Mouse (Mus musculus) lung, postnatal 0 days (tissue): ENCODE results near the gene Slc16a6. TPM values are rescaled to one million over a fixed set of nuclear protein-coding genes. Genes with fewer than 3 reads are reported as not detected.

Experiments
- ATAC-seq: fragments of 200-750 bp; cut with Nextera tagmentation; 2 replicates; pipeline ENCODE4 v1.8.0; 2017; ENCODE audit warnings: moderate library complexity
- DNase-seq: peaks from one replicate; pipeline ENCODE4 v3.0.0-alpha.2; 2016; ENCODE audit warnings: low spot score
- H3K27ac ChIP-seq: fragments of 300-500 bp; sonication (generic); 2 replicates; pipeline ENCODE4 v1.5.1; 2014; ENCODE audit warnings: antibody characterized with exemption, mild to moderate bottlenecking, low read length, mixed read lengths
- H3K27me3 ChIP-seq: fragments of 300-500 bp; sonication (generic); replicated peaks from 2 replicates; pipeline ENCODE4 v1.6.1; 2014; ENCODE audit warnings: low read length, mixed read lengths; ENCODE audit not compliant: insufficient read depth
- H3K36me3 ChIP-seq: fragments of 300-500 bp; sonication (generic); 2 replicates; pipeline ENCODE4 v1.6.1; 2014; ENCODE audit warnings: low read length, mixed read lengths; ENCODE audit not compliant: insufficient read depth
- H3K4me1 ChIP-seq: fragments of 300-500 bp; sonication (generic); 2 replicates; pipeline ENCODE4 v1.6.1; 2014; ENCODE audit warnings: antibody characterized with exemption, low read depth, low read length, mixed read lengths; ENCODE audit not compliant: insufficient read depth
- H3K4me2 ChIP-seq: fragments of 300-500 bp; sonication (generic); replicated peaks from 2 replicates; pipeline ENCODE4 v1.6.1; 2014; ENCODE audit warnings: low read depth, mild to moderate bottlenecking, low read length, moderate library complexity, mixed read lengths
- H3K4me3 ChIP-seq: fragments of 300-500 bp; sonication (generic); 2 replicates; pipeline ENCODE4 v1.5.1; 2014; ENCODE audit warnings: low read depth, low read length
- H3K9ac ChIP-seq: fragments of 300-500 bp; sonication (generic); replicated peaks from 2 replicates; pipeline ENCODE4 v1.6.1; 2014; ENCODE audit warnings: low read depth, mild to moderate bottlenecking
- H3K9me3 ChIP-seq: fragments of 300-500 bp; sonication (generic); 2 replicates; pipeline ENCODE4 v1.6.1; 2016; ENCODE audit warnings: low read length, mixed read lengths
- CTCF ChIP-seq: IDR thresholded peaks from 2 replicates; pipeline ENCODE4 v1.5.1; 2016; ENCODE audit warnings: antibody characterized with exemption, mild to moderate bottlenecking
- EP300 ChIP-seq: IDR thresholded peaks from 2 replicates; pipeline ENCODE4 v1.6.1; 2016; ENCODE audit warnings: antibody characterized with exemption, mild to moderate bottlenecking, control low read depth
- WGBS: fragments of 180-500 bp; shearing (Covaris S2); extraction: QIAGEN DNeasy Blood & Tissue Kit; methylation state at CpG from one replicate; pipeline ENCODE4 v1.1.7; 2014; 5-methylcytosine and 5-hydroxymethylcytosine counted together
- polyA plus RNA-seq: library from polyadenylated mRNA; unstranded; fragments of >200 nt; fragmentation: Nextera tagmentation; extraction: Ambion mirVana; gene quantifications from 2 replicates; pipeline ENCODE4 v1.2.1, GENCODE M21; 2015

Gene Slc16a6
- polyA plus RNA-seq, 1 experiment from 2014 or later = 2.3 TPM

- Histone ChIP-seq H3K4me1 (no peaks in the 10 kb centered on the region), H3K9me3 (no peaks in the 10 kb centered on the region), H3K4me2 (no peak overlapping the region), H3K4me3 (no peak overlapping the region), H3K27ac (no peak overlapping the region), H3K36me3 (no peaks in the 10 kb centered on the region), H3K27me3 (no peaks in the 10 kb centered on the region), H3K9ac (no peak overlapping the region)
- DNase-seq (peak; percentile 47), ATAC-seq (no peak; the same call in 1 of the 2 replicates)
- 65% methylated on average over 10 of the region's 10 CpGs for WGBS
- TF ChIP-seq CTCF (no peak), EP300 (no peak)
Measured at GRCm38 (mm10) chr11:109487991-109488684, 14.7 kb upstream of the Slc16a6 start.

DNA sequence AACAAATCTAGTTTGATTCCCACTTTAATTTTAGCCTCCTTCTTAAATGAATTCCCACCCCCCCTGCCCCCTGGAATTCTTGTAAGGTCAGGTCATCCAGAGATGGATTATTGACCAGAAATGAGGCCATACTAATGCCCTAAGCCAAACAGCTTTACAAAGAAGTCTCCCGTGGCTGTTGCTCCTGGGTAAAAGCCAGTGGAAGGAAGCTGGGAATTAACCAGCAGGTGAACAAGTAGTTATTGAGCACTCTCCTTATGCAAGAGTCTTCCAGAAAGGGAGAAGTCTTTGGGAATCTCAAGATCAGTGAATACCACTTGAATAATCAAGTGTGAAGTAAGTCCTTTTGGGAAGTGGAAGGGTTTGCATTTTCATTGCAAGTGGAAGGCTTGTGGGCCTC, 13.7 kb upstream of the Slc16a6 start:
- no peak for ATAC-seq
- H3K27ac ChIP-seq = no peak overlapping the region
- WGBS = 21% methylated on average over 1 of the region's 1 CpGs

DNA sequence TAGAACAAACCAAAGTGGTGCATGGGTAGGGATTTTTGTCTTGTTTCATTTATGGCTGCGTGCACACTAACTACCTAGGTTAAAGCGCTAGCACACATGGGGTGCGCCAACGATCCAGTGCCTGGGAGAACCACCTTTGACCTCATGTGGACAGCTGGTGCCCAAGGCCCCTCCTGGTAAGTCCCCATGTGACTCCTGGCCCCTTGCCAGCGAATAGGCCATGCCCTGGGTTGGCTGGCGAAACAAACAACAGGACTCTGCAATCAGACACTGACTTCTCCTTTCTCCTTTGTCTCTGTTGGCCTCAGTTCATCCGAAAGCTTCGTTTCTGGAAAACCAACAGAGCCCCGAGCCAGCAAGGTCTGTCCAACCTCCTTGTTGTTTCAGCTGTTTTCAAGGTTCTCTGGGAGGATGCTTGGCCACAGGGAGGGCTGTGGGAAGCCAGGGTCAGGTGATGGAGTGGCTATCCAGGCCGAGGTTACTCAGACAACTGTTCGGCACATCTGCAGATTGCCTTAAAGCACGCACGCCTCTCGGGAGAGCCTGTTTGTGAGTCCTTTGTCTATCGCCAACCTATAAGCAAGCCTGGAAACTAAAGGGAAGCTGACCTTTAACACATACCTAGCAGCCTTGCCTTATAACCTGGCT, 12.1 kb upstream of the Slc16a6 start:
- H3K27me3 ChIP-seq = no peaks in the 10 kb centered on the region
- TF ChIP-seq CTCF (no peak), EP300 (no peak)
- H3K4me3 ChIP-seq = no peak overlapping the region
- ATAC-seq = no peak
- WGBS = 83% methylated on average over 15 of the region's 15 CpGs
- no peaks in the 10 kb centered on the region for H3K36me3 ChIP-seq
- no peaks in the 10 kb centered on the region for H3K9me3 ChIP-seq
- H3K4me2 ChIP-seq = no peak overlapping the region
- H3K9ac ChIP-seq = no peak overlapping the region
- H3K27ac ChIP-seq = no peak overlapping the region
- H3K4me1 ChIP-seq = no peaks in the 10 kb centered on the region
- peak; percentile 22 for DNase-seq

More for the DNA sequence above, 13.7 kb upstream of the Slc16a6 start:
- no peak overlapping the region for H3K4me2 ChIP-seq
- H3K9me3 ChIP-seq = no peaks in the 10 kb centered on the region
- TF ChIP-seq CTCF (no peak), EP300 (no peak)
- H3K4me1 ChIP-seq = no peaks in the 10 kb centered on the region
- DNase-seq = peak; percentile 36
- H3K4me3 ChIP-seq = no peak overlapping the region
- H3K27me3 ChIP-seq = no peaks in the 10 kb centered on the region
- no peaks in the 10 kb centered on the region for H3K36me3 ChIP-seq
- H3K9ac ChIP-seq = no peak overlapping the region

DNA sequence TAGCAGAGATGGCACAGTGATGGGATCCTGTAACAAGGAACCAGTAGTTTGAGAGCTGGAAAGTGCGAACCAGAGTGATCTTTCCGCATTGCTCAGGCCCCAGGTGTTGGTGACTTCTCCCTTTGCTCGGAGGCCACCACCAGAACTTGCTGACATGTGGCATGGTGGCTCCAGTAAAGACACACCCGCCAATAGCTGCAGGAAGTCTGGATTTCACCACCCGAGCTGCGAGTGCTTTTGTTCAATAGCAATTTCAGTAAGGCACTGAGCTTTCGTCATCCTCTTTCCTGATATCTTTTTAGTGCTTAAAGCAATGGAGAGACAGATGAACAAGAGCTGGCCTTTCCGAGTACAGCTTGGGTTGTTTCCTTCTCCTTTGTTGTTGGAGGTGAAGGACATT, 7.0 kb upstream of the Slc16a6 start:
- TF ChIP-seq CTCF (no peak), EP300 (no peak)
- H3K36me3 ChIP-seq = no peaks in the 10 kb centered on the region
- H3K4me2 ChIP-seq = no peak overlapping the region
- H3K4me1 ChIP-seq = no peaks in the 10 kb centered on the region
- WGBS = 73% methylated on average over 8 of the region's 8 CpGs
- no peaks in the 10 kb centered on the region for H3K9me3 ChIP-seq
- ATAC-seq = no peak
- DNase-seq = peak; percentile 17
- H3K27ac ChIP-seq = no peak overlapping the region
- H3K27me3 ChIP-seq = no peaks in the 10 kb centered on the region
- no peak overlapping the region for H3K4me3 ChIP-seq
- no peak overlapping the region for H3K9ac ChIP-seq

GRCm38 (mm10) chr11:109479575-109480285, 6.3 kb upstream of the Slc16a6 start:
- H3K36me3 ChIP-seq = no peaks in the 10 kb centered on the region
- DNase-seq (peak; percentile 21), ATAC-seq (no peak)
- H3K9ac ChIP-seq = no peak overlapping the region
- TF ChIP-seq CTCF (no peak), EP300 (no peak)
- no peak overlapping the region for H3K4me3 ChIP-seq
- 64% methylated on average over 16 of the region's 16 CpGs for WGBS
- H3K4me1 ChIP-seq = no peaks in the 10 kb centered on the region
- no peak overlapping the region for H3K27ac ChIP-seq
- H3K27me3 ChIP-seq = no peaks in the 10 kb centered on the region
- no peaks in the 10 kb centered on the region for H3K9me3 ChIP-seq
- H3K4me2 ChIP-seq = no peak overlapping the region

- DNase-seq (no peak), ATAC-seq (no peak)
- H3K9ac ChIP-seq = no peak overlapping the region
- 46% methylated on average over 16 of the region's 16 CpGs for WGBS
- no peak overlapping the region for H3K4me2 ChIP-seq
- no peaks in the 10 kb centered on the region for H3K9me3 ChIP-seq
- 0 out of 2 replicates have a peak, but pooled peaks cover 2% of the 10 kb centered on the region for H3K4me1 ChIP-seq
- no peak overlapping the region for H3K27ac ChIP-seq
- H3K4me3 ChIP-seq = no peak overlapping the region
- no peaks in the 10 kb centered on the region for H3K36me3 ChIP-seq
- no peak for TF ChIP-seq CTCF
- no peak for TF ChIP-seq EP300
- H3K27me3 ChIP-seq = peaks cover 8% of the 10 kb centered on the region; the same call in 1 of the 2 replicates
Measured at GRCm38 (mm10) chr11:109477606-109478380, 4.4 kb upstream of the Slc16a6 start.
